Mouse (Mus musculus): ENCODE measurements around the gene Smco2.

Smco2 gene

DNA sequence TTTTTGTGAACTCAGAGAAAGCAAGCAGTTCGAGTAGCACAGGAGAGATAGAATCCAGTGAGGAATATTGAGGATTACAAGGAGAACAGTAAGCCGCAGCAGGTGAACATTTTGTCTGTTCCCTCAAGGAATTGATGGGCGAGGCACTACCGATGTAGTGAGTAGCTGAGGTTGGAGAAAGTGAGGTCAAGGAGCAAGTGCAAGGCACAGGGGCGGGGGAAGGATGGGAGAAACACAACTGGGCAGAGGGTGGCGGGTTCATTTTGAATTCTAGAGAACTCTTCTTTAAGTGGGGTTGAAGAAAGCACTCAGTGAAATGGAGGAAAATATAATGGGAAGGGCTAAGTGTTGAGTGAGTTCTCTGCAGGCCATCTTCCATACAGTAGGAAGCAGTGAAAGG lies 48.8 kb downstream of the Smco2 start:
- no peak for DNase-seq (ENCODE audit: low spot score in 2 of 2)

DNA sequence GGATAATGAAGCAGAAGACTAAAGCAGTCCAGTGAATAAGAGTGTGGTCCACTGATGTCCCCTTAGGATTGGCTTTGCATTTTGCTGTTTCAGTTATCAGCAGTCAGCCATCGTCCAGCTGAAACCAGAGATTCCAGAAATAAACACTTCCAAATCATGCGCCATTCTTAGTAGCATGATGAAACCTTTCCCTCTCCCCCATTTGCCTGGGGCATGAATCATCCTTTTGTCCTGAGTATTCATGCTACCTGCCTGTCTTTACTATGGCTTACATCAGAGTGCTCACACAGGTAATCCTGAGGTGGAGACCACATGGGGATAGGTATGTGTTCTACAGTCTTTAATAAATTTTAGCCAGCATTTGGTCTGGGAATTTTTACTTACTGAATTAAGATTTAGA lies 49.7 kb downstream of the Smco2 start:
- no peak for DNase-seq (ENCODE audit: low spot score in 2 of 2)

DNA sequence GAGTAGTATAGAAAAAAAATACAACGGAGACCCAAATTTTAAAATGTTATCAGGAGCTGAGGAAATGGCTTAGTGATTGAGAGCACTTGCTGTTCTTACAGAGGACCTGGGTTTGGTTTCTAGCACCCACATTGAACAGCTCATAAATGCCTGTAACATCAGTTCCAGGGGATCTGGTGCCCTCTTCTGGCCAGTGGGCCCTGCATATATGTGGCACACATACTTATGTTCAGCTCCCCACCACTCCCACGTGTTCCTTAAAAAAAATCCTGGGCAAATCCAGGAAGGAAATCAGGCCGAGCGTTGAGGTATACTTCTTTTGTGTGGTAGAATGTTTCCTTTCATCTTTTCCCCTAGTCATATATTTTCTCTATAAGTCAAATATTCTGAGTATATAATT lies 52.0 kb downstream of the Smco2 start:
- DNase-seq (ENCODE audit: low spot score in 2 of 2), result no peak

GRCm38 (mm10) chr6:146903632-146904031 lies 53.7 kb downstream of the Smco2 start:
- DNase-seq (ENCODE audit: low spot score in 2 of 2), result no peak

DNA sequence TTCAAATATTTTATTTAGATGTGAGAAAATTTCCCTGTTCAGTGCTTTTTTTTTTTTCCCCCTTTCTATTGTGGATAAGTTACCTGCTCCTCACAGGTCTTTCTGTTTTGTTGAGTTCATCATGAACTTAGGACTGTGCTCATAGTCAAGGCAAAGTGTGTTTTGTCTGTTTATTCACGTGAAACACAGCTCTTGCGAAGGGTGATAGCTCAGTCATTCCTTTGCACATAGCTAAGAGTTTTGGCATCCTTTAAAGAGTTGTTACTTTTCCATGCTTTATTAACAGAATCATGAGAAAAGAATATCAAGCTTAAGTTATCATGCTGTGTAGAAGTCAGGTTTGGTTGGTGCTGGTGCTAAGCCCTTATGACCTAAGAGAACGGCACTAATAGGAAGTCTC lies 54.8 kb downstream of the Smco2 start:
- DNase-seq (ENCODE audit: low spot score in 2 of 2), result no peak

DNA sequence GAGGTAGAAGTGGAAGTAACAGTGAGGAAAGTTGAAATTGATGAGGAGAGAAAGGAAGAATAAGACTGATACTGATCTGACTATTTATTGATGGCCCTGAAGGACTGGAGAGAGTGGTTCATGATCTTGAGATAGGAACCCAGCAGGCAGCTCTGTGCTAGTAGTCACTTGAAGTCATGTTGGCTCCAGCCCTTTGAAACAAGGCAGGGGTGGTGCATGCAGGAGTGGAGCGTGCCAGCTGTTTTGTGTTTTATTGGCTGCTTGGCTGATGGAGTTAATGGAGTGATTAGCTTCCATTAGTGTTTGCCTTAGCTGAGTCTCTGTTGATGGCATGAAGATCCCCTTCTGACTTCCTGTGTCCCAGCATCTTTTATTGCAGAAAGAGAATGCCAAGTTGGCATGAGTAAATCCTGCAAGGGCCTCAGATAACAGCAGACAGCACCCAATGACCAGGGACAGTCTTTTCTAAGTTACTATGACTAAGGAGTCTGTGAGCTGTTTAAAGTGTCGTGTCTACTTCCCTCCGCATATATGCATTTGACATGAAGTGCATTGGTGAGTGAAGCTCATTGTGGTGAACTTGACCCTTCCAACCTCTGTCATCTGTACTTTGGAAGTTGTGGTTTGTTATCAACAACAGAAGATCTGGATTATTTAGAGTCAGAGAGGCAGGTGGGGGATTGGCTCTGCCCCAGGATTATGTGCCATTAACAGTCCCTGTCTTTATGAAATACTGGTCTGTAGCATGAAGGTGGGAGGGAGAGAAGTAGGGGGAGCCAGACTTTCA lies 56.3 kb downstream of the Smco2 start:
- DNase-seq (ENCODE audit: low spot score in 2 of 2), result no peak

- DNase-seq (ENCODE audit: low spot score in 2 of 2), result no peak
Observed at GRCm38 (mm10) chr6:146907061-146907794, 57.3 kb downstream of the Smco2 start.

- DNase-seq (ENCODE audit: low spot score in 2 of 2), result no peak
Observed at GRCm38 (mm10) chr6:146907795-146908190, 57.9 kb downstream of the Smco2 start.

DNA sequence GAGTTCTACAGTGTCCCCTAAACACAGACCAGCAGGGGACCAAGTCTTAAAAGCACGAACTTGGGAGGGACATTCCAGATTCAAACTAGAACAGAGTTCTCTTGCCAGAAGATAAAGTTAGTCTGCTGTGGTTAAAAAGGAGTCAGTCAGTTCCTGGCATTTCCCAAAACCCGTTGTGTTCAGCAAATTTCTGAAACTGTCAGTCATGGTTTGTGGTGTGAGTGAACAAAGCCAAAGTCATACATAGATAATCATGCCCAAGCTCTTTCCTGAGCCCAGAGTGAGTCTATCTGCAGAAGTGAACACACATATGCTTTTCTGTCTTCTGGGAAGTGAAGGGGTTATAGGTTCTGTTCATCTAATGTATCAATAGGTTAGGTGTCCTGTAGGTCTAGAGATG lies 58.9 kb downstream of the Smco2 start:
- no peak for DNase-seq (ENCODE audit: low spot score in 2 of 2)

- DNase-seq (ENCODE audit: low spot score in 2 of 2), result peak in 1 of 2 experiments; percentile 45
Observed at GRCm38 (mm10) chr6:146909725-146910489, 60.0 kb downstream of the Smco2 start.

- no peak for DNase-seq (ENCODE audit: low spot score in 2 of 2)
Observed at GRCm38 (mm10) chr6:146910801-146911200, 60.9 kb downstream of the Smco2 start.

DNA sequence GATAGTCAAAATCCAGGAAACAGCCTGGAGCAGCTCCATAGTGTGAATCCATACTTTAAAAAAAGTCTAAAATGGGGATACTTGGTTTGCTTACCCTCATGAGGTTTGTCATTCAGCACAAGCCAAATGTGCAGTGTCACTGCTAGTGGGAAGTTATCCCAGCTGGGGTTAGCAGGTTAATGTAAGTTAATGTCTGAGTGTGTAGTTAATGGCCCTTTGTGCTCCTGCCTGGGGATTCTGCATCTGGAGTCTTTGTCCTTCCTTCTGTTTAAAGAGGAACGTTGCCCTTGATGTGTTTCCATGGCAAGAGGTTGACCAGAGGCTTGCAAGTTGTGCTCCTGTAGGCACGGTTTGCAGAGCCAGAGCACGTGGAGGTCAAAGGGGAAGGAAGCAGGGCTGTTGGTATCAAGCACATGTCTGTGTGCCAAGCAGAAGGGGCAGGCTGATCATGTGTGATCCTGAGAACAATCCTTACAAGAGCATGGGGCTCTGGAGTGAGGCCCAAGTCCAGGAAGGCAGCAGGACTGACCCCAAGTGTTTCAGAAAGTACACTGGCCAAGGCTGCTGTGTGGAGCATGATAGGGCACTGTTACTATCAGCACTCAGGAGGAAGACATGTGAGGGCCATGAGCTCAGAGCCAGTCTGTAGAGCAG lies 63.1 kb downstream of the Smco2 start:
- peak in 1 of 2 experiments; percentile 45 for DNase-seq (ENCODE audit: low spot score in 2 of 2)

- DNase-seq (ENCODE audit: low spot score in 2 of 2), result no peak
Observed at GRCm38 (mm10) chr6:146913489-146914198, 63.7 kb downstream of the Smco2 start.

GRCm38 (mm10) chr6:146915808-146916207 lies 65.9 kb downstream of the Smco2 start:
- DNase-seq (ENCODE audit: low spot score in 2 of 2), result no peak

- DNase-seq (ENCODE audit: low spot score in 2 of 2), result no peak
Observed at GRCm38 (mm10) chr6:146917396-146917795, 67.5 kb downstream of the Smco2 start.

GRCm38 (mm10) chr6:146918341-146918740 lies 68.4 kb downstream of the Smco2 start:
- DNase-seq (ENCODE audit: low spot score in 2 of 2), result no peak

Data from heart, adult 9 months (tissue).